Mouse (Mus musculus) liver, embryonic 16.5 days (tissue): ENCODE data around the gene Stam2. TPM values are rescaled to one million over a fixed set of nuclear protein-coding genes. Genes with fewer than 3 reads are reported as not detected.

Experiments used
- ATAC-seq: fragments of 200-750 bp; cut with Nextera tagmentation; 2 replicates; pipeline ENCODE4 v1.8.0; 2017; ENCODE audit warnings: low read depth, mild to moderate bottlenecking, moderate number of reproducible peaks, moderate library complexity
- H3K27ac ChIP-seq: fragments of 300-500 bp; sonication (generic); 2 replicates; pipeline ENCODE4 v1.5.1; 2014; ENCODE audit warnings: mild to moderate bottlenecking, low read length
- H3K27me3 ChIP-seq: fragments of 300-500 bp; sonication (generic); 2 replicates; pipeline ENCODE4 v1.6.1; 2014; ENCODE audit warnings: low read depth, low read length, mixed read lengths; ENCODE audit not compliant: control insufficient read depth, insufficient read depth
- H3K36me3 ChIP-seq: fragments of 300-500 bp; sonication (generic); 2 replicates; pipeline ENCODE4 v1.6.1; 2014; ENCODE audit warnings: mild to moderate bottlenecking; ENCODE audit not compliant: control insufficient read depth, insufficient read depth
- H3K4me1 ChIP-seq: fragments of 300-500 bp; sonication (generic); 2 replicates; pipeline ENCODE4 v1.6.1; 2014; ENCODE audit warnings: low read depth, low read length, mixed read lengths; ENCODE audit not compliant: control insufficient read depth
- H3K4me2 ChIP-seq: fragments of 300-500 bp; sonication (generic); 2 replicates; pipeline ENCODE4 v1.6.1; 2014; ENCODE audit warnings: low read depth, low read length, mixed read lengths
- H3K4me3 ChIP-seq: fragments of 300-500 bp; sonication (generic); 2 replicates; pipeline ENCODE4 v1.5.1; 2014; ENCODE audit warnings: low read depth, mild to moderate bottlenecking, low read length
- H3K9ac ChIP-seq: fragments of 300-500 bp; sonication (generic); 2 replicates; pipeline ENCODE4 v1.6.1; 2014; ENCODE audit warnings: low read depth, low read length
- H3K9me3 ChIP-seq: fragments of 300-500 bp; sonication (generic); replicated peaks from 2 replicates; pipeline ENCODE4 v1.6.1; 2016; ENCODE audit warnings: low read length; ENCODE audit not compliant: control insufficient read depth
- WGBS: fragments of 180-500 bp; shearing (Covaris S2); extraction: QIAGEN DNeasy Blood & Tissue Kit; methylation state at CpG from one replicate; pipeline ENCODE4 v1.1.7; 2014; ENCODE audit not compliant: insufficient replicate concordance; 5-methylcytosine and 5-hydroxymethylcytosine counted together
- polyA plus RNA-seq: library from polyadenylated mRNA; unstranded; fragments of >200 nt; fragmentation: Nextera tagmentation; extraction: Ambion mirVana; gene quantifications from 2 replicates; pipeline ENCODE4 v1.2.1, GENCODE M21; 2015

The Stam2 gene
- polyA plus RNA-seq, 1 experiment from 2014 or later: 8.6 TPM

DNA sequence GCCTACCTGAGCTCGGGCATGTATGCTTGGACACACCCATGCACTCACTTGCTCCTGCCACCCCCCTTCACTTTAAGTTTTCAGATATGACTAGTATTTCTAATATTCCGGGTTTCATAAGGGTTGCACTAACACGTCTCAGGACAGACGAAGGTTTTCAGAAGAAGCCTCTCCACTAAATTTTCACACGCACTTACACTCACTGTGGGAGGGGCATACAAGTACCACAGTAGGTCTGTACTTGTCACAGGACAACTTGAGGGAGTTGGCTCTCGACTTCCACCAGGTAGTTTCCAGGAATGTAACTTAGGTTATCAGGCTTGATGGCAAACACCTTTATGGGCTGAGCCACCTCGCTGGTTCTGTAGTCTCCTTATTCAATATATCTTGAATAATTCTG lies 8.4 kb downstream of the Stam2 start:
- Histone ChIP-seq H3K36me3 (no peaks in the 10 kb centered on the region; the same call in 1 of the 2 replicates), H3K4me1 (no peaks in the 10 kb centered on the region), H3K4me2 (no peak overlapping the region), H3K27me3 (no peaks in the 10 kb centered on the region), H3K27ac (no peak overlapping the region), H3K4me3 (no peak overlapping the region), H3K9me3 (no peaks in the 10 kb centered on the region), H3K9ac (no peak overlapping the region)
- 72% methylated on average over 7 of the region's 7 CpGs for WGBS
- ATAC-seq: no peak

GRCm38 (mm10) chr2:52732611-52733010 lies 9.5 kb downstream of the Stam2 start:
- ATAC-seq: no peak
- 76% methylated on average over 7 of the region's 7 CpGs for WGBS

DNA sequence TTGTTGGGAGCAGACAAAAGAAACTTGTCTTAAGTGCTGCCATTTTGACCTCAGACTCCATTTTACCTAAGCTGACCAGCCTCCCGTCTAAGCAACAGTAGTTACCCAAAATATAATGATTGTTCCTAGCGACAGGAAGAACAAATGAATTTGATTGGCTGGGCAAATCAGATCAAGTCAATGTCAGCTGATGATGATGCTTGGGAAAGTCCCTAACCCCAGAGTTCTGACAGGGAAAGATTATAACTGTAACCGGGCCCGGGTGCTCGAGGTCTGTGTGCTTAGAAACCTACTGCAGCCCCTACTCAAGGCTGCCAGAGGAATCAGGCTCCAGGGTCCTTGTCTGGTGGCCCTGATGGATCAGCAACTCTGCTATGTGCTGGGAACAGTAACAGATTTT lies 10.1 kb downstream of the Stam2 start:
- ATAC-seq: no peak
- H3K9ac ChIP-seq: no peak overlapping the region
- WGBS: 71% methylated on average over 5 of the region's 5 CpGs
- no peaks in the 10 kb centered on the region for H3K4me1 ChIP-seq
- no peaks in the 10 kb centered on the region for H3K9me3 ChIP-seq
- H3K27ac ChIP-seq: no peak overlapping the region
- H3K36me3 ChIP-seq: no peaks in the 10 kb centered on the region; the same call in 1 of the 2 replicates
- H3K4me2 ChIP-seq: no peak overlapping the region
- no peaks in the 10 kb centered on the region for H3K27me3 ChIP-seq
- H3K4me3 ChIP-seq: no peak overlapping the region

More at GRCm38 (mm10) chr2:52732611-52733010, 9.5 kb downstream of the Stam2 start:
- Histone ChIP-seq H3K9ac (no peak overlapping the region), H3K27ac (no peak overlapping the region), H3K27me3 (no peaks in the 10 kb centered on the region), H3K4me3 (no peak overlapping the region), H3K4me1 (no peaks in the 10 kb centered on the region), H3K4me2 (no peak overlapping the region), H3K9me3 (no peaks in the 10 kb centered on the region), H3K36me3 (no peaks in the 10 kb centered on the region; the same call in 1 of the 2 replicates)

- Histone ChIP-seq H3K4me1 (no peaks in the 10 kb centered on the region), H3K9me3 (no peaks in the 10 kb centered on the region), H3K27me3 (no peaks in the 10 kb centered on the region), H3K9ac (no peak overlapping the region), H3K36me3 (no peaks in the 10 kb centered on the region; the same call in 1 of the 2 replicates), H3K4me2 (no peak overlapping the region), H3K27ac (no peak overlapping the region), H3K4me3 (no peak overlapping the region)
- 84% methylated on average over 6 of the region's 6 CpGs for WGBS
- ATAC-seq: no peak
Measured at GRCm38 (mm10) chr2:52730891-52731290, 11.2 kb downstream of the Stam2 start.

- Histone ChIP-seq H3K36me3 (no peaks in the 10 kb centered on the region), H3K9me3 (no peaks in the 10 kb centered on the region), H3K27ac (no peak overlapping the region), H3K27me3 (no peaks in the 10 kb centered on the region), H3K9ac (no peak overlapping the region), H3K4me3 (no peak overlapping the region), H3K4me2 (no peak overlapping the region), H3K4me1 (no peaks in the 10 kb centered on the region)
- WGBS: 78% methylated on average over 13 of the region's 13 CpGs
- ATAC-seq: no peak
Measured at GRCm38 (mm10) chr2:52720231-52721025, 21.7 kb downstream of the Stam2 start.

GRCm38 (mm10) chr2:52717076-52717475 lies 25.0 kb downstream of the Stam2 start:
- no peaks in the 10 kb centered on the region for H3K27me3 ChIP-seq
- H3K4me2 ChIP-seq: no peak overlapping the region
- H3K4me1 ChIP-seq: no peaks in the 10 kb centered on the region
- H3K36me3 ChIP-seq: peaks cover 5% of the 10 kb centered on the region; the same call in 1 of the 2 replicates
- ATAC-seq: no peak
- no peak overlapping the region for H3K9ac ChIP-seq
- WGBS: 85% methylated on average over 5 of the region's 5 CpGs
- no peak overlapping the region for H3K27ac ChIP-seq
- no peak overlapping the region for H3K4me3 ChIP-seq
- H3K9me3 ChIP-seq: no peaks in the 10 kb centered on the region

DNA sequence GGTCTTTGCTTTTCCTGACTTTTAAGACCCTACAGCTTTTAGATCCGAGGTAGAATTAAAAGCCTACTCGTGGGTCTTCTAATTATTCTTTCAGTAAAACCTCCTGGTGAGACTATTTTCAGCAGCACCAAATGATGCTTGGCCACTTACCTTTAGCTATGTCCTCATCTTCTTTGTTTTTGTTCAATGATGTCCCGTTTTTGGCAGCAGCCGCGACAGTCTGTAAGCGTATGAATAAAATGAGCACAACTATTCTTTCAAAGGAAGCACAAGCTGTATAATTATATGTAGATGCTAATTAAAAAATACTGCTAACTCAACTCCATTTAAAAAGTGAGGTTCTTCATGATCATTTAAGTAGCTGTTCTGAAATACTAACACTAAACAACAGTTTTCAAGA lies 26.5 kb downstream of the Stam2 start:
- Histone ChIP-seq H3K9me3 (no peaks in the 10 kb centered on the region), H3K9ac (no peak overlapping the region), H3K27ac (no peak overlapping the region), H3K27me3 (no peaks in the 10 kb centered on the region), H3K4me3 (no peak overlapping the region), H3K36me3 (peaks cover 5% of the 10 kb centered on the region; the same call in 1 of the 2 replicates), H3K4me1 (no peaks in the 10 kb centered on the region), H3K4me2 (no peak overlapping the region)
- no peak for ATAC-seq
- WGBS: 85% methylated on average over 6 of the region's 6 CpGs

DNA sequence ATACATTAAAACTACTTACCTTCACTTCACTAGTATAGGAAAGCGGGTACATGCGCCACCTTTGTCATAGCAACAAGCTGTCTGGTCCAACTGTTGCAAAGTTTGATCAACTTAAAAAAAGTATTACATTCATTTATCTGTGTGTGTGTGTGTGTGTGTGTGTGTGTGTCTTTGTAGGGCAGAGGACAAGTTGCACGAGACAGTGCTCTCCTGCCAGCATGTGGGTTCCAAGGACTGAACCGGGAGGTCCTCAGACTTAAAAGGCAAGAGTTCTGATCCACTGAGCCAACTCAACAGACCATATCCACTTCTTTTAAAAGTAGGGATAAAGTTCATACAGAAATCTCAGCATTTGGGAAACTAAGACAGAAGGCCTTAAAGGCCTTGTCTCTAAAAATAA lies 28.0 kb downstream of the Stam2 start:
- H3K36me3 ChIP-seq: peaks cover 5% of the 10 kb centered on the region; the same call in 1 of the 2 replicates
- no peak overlapping the region for H3K9ac ChIP-seq
- ATAC-seq: no peak
- 80% methylated on average over 4 of the region's 4 CpGs for WGBS
- no peaks in the 10 kb centered on the region for H3K9me3 ChIP-seq
- no peak overlapping the region for H3K4me3 ChIP-seq
- no peaks in the 10 kb centered on the region for H3K27me3 ChIP-seq
- H3K27ac ChIP-seq: no peak overlapping the region
- H3K4me1 ChIP-seq: no peaks in the 10 kb centered on the region
- no peak overlapping the region for H3K4me2 ChIP-seq

DNA sequence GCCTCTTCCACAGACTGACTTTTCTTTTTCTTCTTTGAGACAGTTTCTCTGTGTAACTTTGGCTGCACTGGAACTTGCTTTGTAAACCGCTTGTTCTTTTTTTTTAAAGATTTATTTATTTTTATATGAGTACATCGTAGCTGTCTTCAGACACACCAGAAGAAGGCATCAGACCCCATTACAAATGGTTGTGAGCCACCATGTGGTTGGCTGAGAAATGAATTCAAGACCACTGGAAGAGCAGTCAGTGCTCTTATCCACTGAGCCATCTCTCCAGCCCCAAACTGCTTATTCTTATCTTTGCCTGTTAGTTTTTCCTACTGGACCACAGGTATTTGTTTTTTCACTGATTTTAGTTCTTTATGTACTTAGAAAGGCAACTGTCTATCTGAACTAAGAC lies 31.3 kb downstream of the Stam2 start:
- no peaks in the 10 kb centered on the region for H3K4me1 ChIP-seq
- no peak overlapping the region for H3K9ac ChIP-seq
- H3K27me3 ChIP-seq: no peaks in the 10 kb centered on the region
- H3K9me3 ChIP-seq: no peaks in the 10 kb centered on the region
- H3K4me3 ChIP-seq: no peak overlapping the region
- no peak overlapping the region for H3K27ac ChIP-seq
- peaks cover 5% of the 10 kb centered on the region; the same call in 1 of the 2 replicates for H3K36me3 ChIP-seq
- 76% methylated on average over 2 of the region's 2 CpGs for WGBS
- no peak overlapping the region for H3K4me2 ChIP-seq
- ATAC-seq: no peak
